Mouse (Mus musculus): Measurements from ENCODE around the gene Srgap3. TPM values are rescaled to one million over a fixed set of nuclear protein-coding genes. Genes with fewer than 3 reads are reported as not detected.

Srgap3 gene
- polyA plus RNA-seq, 2 experiments: 8.4 to 14.3 TPM

GRCm38 (mm10) chr6:112929291-112929984 is 17.6 kb downstream of the Srgap3 start:
- no peaks in the 10 kb centered on the region for H3K36me3 ChIP-seq (ENCODE audit: control insufficient read depth, insufficient read depth, low read length)
- ATAC-seq (ENCODE audit: low FRiP score, low read depth) (no peak), DNase-seq (ENCODE audit: low spot score) (no peak)
- no peak overlapping the region for H3K27ac ChIP-seq (replicated peaks; ENCODE audit: low read depth, low read length)
- no peak overlapping the region for H3K4me2 ChIP-seq (replicated peaks; ENCODE audit: low read depth, low read length, severe bottlenecking)
- 90% methylated on average over 6 of the region's 6 CpGs for WGBS
- H3K9ac ChIP-seq (ENCODE audit: low read depth, low read length, severe bottlenecking): no peak overlapping the region
- H3K4me3 ChIP-seq (replicated peaks; ENCODE audit: low read length): no peak overlapping the region
- no peaks in the 10 kb centered on the region for H3K27me3 ChIP-seq (ENCODE audit: control insufficient read depth, insufficient read depth, low read length)
- H3K4me1 ChIP-seq (ENCODE audit: control insufficient read depth, insufficient read depth, low read length): peaks cover 25% of the 10 kb centered on the region
- TF ChIP-seq POLR2A (IDR thresholded peaks at IDR 0.05; ENCODE audit: borderline replicate concordance, extremely low read depth, insufficient read depth, insufficient read length): no peak
- no peaks in the 10 kb centered on the region for H3K9me3 ChIP-seq (ENCODE audit: control insufficient read depth, low read length)

- no peak for TF ChIP-seq POLR2A (IDR thresholded peaks at IDR 0.05; ENCODE audit: borderline replicate concordance, extremely low read depth, insufficient read depth, insufficient read length)
- WGBS: 82% methylated on average over 6 of the region's 6 CpGs
- Histone ChIP-seq H3K4me3 (replicated peaks; ENCODE audit: low read length) (no peak overlapping the region), H3K4me1 (ENCODE audit: control insufficient read depth, insufficient read depth, low read length) (peaks cover 30% of the 10 kb centered on the region), H3K27me3 (ENCODE audit: control insufficient read depth, insufficient read depth, low read length) (no peaks in the 10 kb centered on the region), H3K36me3 (ENCODE audit: control insufficient read depth, insufficient read depth, low read length) (no peaks in the 10 kb centered on the region), H3K9me3 (ENCODE audit: control insufficient read depth, low read length) (no peaks in the 10 kb centered on the region), H3K9ac (ENCODE audit: low read depth, low read length, severe bottlenecking) (no peak overlapping the region), H3K27ac (replicated peaks; ENCODE audit: low read depth, low read length) (no peak overlapping the region), H3K4me2 (replicated peaks; ENCODE audit: low read depth, low read length, severe bottlenecking) (no peak overlapping the region)
- no peak for DNase-seq (ENCODE audit: low spot score)
- ATAC-seq (ENCODE audit: low FRiP score, low read depth): no peak
These were observed 18.2 kb downstream of the Srgap3 start for GRCm38 (mm10) chr6:112928841-112929240.

- H3K4me3 ChIP-seq (replicated peaks; ENCODE audit: low read length): no peak overlapping the region
- no peak for TF ChIP-seq POLR2A (IDR thresholded peaks at IDR 0.05; ENCODE audit: borderline replicate concordance, extremely low read depth, insufficient read depth, insufficient read length)
- no peak overlapping the region for H3K27ac ChIP-seq (replicated peaks; ENCODE audit: low read depth, low read length)
- ATAC-seq (ENCODE audit: low FRiP score, low read depth): no peak
- WGBS: 95% methylated on average over 5 of the region's 5 CpGs
- no peaks in the 10 kb centered on the region for H3K36me3 ChIP-seq (ENCODE audit: control insufficient read depth, insufficient read depth, low read length)
- no peak for DNase-seq (ENCODE audit: low spot score)
- no peak overlapping the region for H3K9ac ChIP-seq (ENCODE audit: low read depth, low read length, severe bottlenecking)
- no peaks in the 10 kb centered on the region for H3K27me3 ChIP-seq (ENCODE audit: control insufficient read depth, insufficient read depth, low read length)
- H3K4me1 ChIP-seq (ENCODE audit: control insufficient read depth, insufficient read depth, low read length): peaks cover 27% of the 10 kb centered on the region
- no peaks in the 10 kb centered on the region for H3K9me3 ChIP-seq (ENCODE audit: control insufficient read depth, low read length)
- no peak overlapping the region for H3K4me2 ChIP-seq (replicated peaks; ENCODE audit: low read depth, low read length, severe bottlenecking)
These were observed 19.7 kb downstream of the Srgap3 start for GRCm38 (mm10) chr6:112927341-112927740.

GRCm38 (mm10) chr6:112926011-112926410 is 21.1 kb downstream of the Srgap3 start:
- DNase-seq (ENCODE audit: low spot score) (no peak), ATAC-seq (ENCODE audit: low FRiP score, low read depth) (no peak)
- no peak overlapping the region for H3K4me2 ChIP-seq (replicated peaks; ENCODE audit: low read depth, low read length, severe bottlenecking)
- no peak overlapping the region for H3K4me3 ChIP-seq (replicated peaks; ENCODE audit: low read length)
- 49% methylated on average over 5 of the region's 5 CpGs for WGBS
- no peak for TF ChIP-seq POLR2A (IDR thresholded peaks at IDR 0.05; ENCODE audit: borderline replicate concordance, extremely low read depth, insufficient read depth, insufficient read length)
- no peaks in the 10 kb centered on the region for H3K36me3 ChIP-seq (ENCODE audit: control insufficient read depth, insufficient read depth, low read length)
- no peaks in the 10 kb centered on the region for H3K27me3 ChIP-seq (ENCODE audit: control insufficient read depth, insufficient read depth, low read length)
- no peak overlapping the region for H3K9ac ChIP-seq (ENCODE audit: low read depth, low read length, severe bottlenecking)
- peaks cover 27% of the 10 kb centered on the region for H3K4me1 ChIP-seq (ENCODE audit: control insufficient read depth, insufficient read depth, low read length)
- H3K9me3 ChIP-seq (ENCODE audit: control insufficient read depth, low read length): no peaks in the 10 kb centered on the region
- peak overlapping the region; percentile 82 for H3K27ac ChIP-seq (replicated peaks; ENCODE audit: low read depth, low read length)

GRCm38 (mm10) chr6:112925234-112925975 is 21.7 kb downstream of the Srgap3 start:
- 37% methylated on average over 11 of the region's 11 CpGs for WGBS
- peak overlapping the region; percentile 82 for H3K27ac ChIP-seq (replicated peaks; ENCODE audit: low read depth, low read length)
- H3K4me3 ChIP-seq (replicated peaks; ENCODE audit: low read length): no peak overlapping the region
- no peak overlapping the region for H3K9ac ChIP-seq (ENCODE audit: low read depth, low read length, severe bottlenecking)
- no peaks in the 10 kb centered on the region for H3K36me3 ChIP-seq (ENCODE audit: control insufficient read depth, insufficient read depth, low read length)
- H3K27me3 ChIP-seq (ENCODE audit: control insufficient read depth, insufficient read depth, low read length): no peaks in the 10 kb centered on the region
- DNase-seq (ENCODE audit: low spot score) (peak; percentile 23), ATAC-seq (ENCODE audit: low FRiP score, low read depth) (peak; percentile 25; the same call in 1 of the 2 replicates)
- H3K4me2 ChIP-seq (replicated peaks; ENCODE audit: low read depth, low read length, severe bottlenecking): peak overlapping the region; percentile 21; the same call in 1 of the 2 replicates
- H3K4me1 ChIP-seq (ENCODE audit: control insufficient read depth, insufficient read depth, low read length): peaks cover 27% of the 10 kb centered on the region
- no peak for TF ChIP-seq POLR2A (IDR thresholded peaks at IDR 0.05; ENCODE audit: borderline replicate concordance, extremely low read depth, insufficient read depth, insufficient read length)
- H3K9me3 ChIP-seq (ENCODE audit: control insufficient read depth, low read length): no peaks in the 10 kb centered on the region
